Mouse (Mus musculus): ENCODE measurements around the gene 4930556J24Rik. TPM values are rescaled to one million over a fixed set of nuclear protein-coding genes. Genes with fewer than 3 reads are reported as not detected.
"Not testable (repeated sequence)": the region's sequence is repeated elsewhere in the genome, so short reads cannot be mapped to it uniquely, and the experiment has no call there.

The 4930556J24Rik gene
- polyA plus RNA-seq, 1 experiment from 2014 or later, result 1.2 TPM

- 0 out of 2 replicates have a peak, but pooled peaks cover 5% of the 10 kb centered on the region for H3K36me3 ChIP-seq (ENCODE audit: insufficient read depth, low read length)
- DNase-seq (ENCODE audit: low spot score) (no peak), ATAC-seq (replicated peaks; ENCODE audit: low FRiP score, low read depth) (peak; percentile 3; the same call in 1 of the 2 replicates)
- peak overlapping the region; percentile 55 for H3K4me3 ChIP-seq (replicated peaks; ENCODE audit: low read depth, low read length)
- H3K9ac ChIP-seq (ENCODE audit: low read depth, low read length), result peak overlapping the region; percentile 25
- TF ChIP-seq CTCF (IDR thresholded peaks at IDR 0.05; ENCODE audit: low read depth), result no peak
- no peak overlapping the region for H3K27ac ChIP-seq
- no peaks in the 10 kb centered on the region for H3K27me3 ChIP-seq (ENCODE audit: insufficient read depth, low read length)
- WGBS, result 22% methylated on average over 19 of the region's 19 CpGs
- peak overlapping the region; percentile 69 for H3K4me2 ChIP-seq (ENCODE audit: low read length)
- H3K4me1 ChIP-seq (replicated peaks; ENCODE audit: insufficient read depth, low read length), result peaks cover 28% of the 10 kb centered on the region; the same call in 1 of the 2 replicates
- no peaks in the 10 kb centered on the region for H3K9me3 ChIP-seq (replicated peaks; ENCODE audit: low read length)
Measured at GRCm38 (mm10) chr11:3912100-3912874, 64.3 kb downstream of the 4930556J24Rik start.

DNA sequence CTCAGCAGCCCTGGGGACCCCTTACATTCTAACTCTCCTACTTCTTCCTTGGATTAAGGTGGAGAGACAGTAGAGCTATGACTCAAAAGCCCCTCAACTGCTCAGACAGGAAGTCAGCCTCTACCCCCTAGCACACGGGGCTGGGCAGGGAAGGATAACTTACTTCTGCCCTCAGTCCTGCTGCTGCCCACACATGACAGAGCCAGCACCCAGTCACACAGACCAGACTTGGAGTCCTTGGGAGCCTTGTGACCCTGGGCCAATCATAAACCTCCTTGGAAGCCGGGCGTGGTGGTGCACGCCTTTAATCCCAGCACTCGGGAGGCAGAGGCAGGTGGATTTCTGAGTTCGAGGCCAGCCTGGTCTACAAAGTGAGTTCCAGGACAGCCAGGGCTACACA lies 65.1 kb downstream of the 4930556J24Rik start:
- H3K4me2 ChIP-seq (ENCODE audit: low read length), result peak overlapping the region; percentile 21
- not testable (repeated sequence) for ATAC-seq (replicated peaks; ENCODE audit: low FRiP score, low read depth)

DNA sequence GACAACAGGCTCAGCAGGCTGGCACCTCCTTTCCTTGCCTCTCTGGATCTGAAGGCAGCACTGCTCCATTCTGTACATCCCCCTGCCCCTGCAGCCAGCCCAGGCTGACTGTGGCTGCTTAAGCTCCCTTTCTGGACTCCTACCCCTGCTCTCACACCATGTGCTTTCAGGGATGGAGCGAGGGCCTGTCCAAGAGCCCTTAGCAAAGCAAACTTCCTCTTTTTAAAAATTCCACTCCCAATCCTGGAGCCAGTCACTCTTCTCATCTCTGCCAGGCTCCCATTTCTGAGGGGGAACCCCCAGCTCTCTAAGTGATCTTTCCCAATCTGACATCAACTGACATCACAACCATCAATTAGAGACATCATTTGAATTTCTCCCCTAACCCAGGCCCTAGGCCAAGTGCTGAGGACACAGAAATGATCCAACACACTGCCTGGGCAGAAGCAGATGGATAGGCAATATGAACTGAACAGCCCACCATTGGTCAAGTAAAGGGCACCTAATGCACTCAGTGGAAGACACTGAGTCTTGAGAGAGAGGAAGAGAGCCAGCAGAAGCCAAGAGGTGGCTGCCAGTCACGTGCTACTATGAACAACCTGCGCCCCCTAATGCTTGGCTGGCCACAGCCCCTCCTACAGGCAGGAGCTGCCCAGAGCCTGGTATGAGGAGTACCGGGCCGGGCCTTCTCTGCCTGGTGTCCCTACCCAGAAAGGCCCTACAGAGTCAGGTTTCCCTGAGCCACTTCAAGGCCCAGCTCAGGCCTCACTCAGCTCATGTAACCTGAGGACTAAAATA lies 65.9 kb downstream of the 4930556J24Rik start:
- Histone ChIP-seq H3K4me1 (replicated peaks; ENCODE audit: insufficient read depth, low read length) (peaks cover 28% of the 10 kb centered on the region; the same call in 1 of the 2 replicates), H3K36me3 (ENCODE audit: insufficient read depth, low read length) (no peaks in the 10 kb centered on the region), H3K27me3 (ENCODE audit: insufficient read depth, low read length) (no peaks in the 10 kb centered on the region), H3K4me2 (ENCODE audit: low read length) (peak overlapping the region; percentile 21), H3K9ac (ENCODE audit: low read depth, low read length) (0 out of 2 replicates have a peak overlapping the region, but pooled peaks have one; percentile 4), H3K4me3 (replicated peaks; ENCODE audit: low read depth, low read length) (no peak overlapping the region), H3K27ac (no peak overlapping the region), H3K9me3 (replicated peaks; ENCODE audit: low read length) (no peaks in the 10 kb centered on the region)
- TF ChIP-seq CTCF (IDR thresholded peaks at IDR 0.05; ENCODE audit: low read depth), result peak; percentile 39; the same call in 1 of the 2 replicates
- ATAC-seq (replicated peaks; ENCODE audit: low FRiP score, low read depth) (no peak), DNase-seq (ENCODE audit: low spot score) (no peak)
- 60% methylated on average over 5 of the region's 5 CpGs for WGBS

More for the DNA sequence above, 65.1 kb downstream of the 4930556J24Rik start:
- peaks cover 28% of the 10 kb centered on the region; the same call in 1 of the 2 replicates for H3K4me1 ChIP-seq (replicated peaks; ENCODE audit: insufficient read depth, low read length)
- H3K9ac ChIP-seq (ENCODE audit: low read depth, low read length); DNase-seq (ENCODE audit: low spot score); H3K27me3 ChIP-seq (ENCODE audit: insufficient read depth, low read length); H3K9me3 ChIP-seq (replicated peaks; ENCODE audit: low read length); H3K4me3 ChIP-seq (replicated peaks; ENCODE audit: low read depth, low read length); H3K27ac ChIP-seq; H3K36me3 ChIP-seq (ENCODE audit: insufficient read depth, low read length): not testable (repeated sequence)
- 77% methylated on average over 5 of the region's 6 CpGs for WGBS

GRCm38 (mm10) chr11:3909236-3909635 lies 67.3 kb downstream of the 4930556J24Rik start:
- H3K4me1 ChIP-seq (replicated peaks; ENCODE audit: insufficient read depth, low read length), result peaks cover 26% of the 10 kb centered on the region; the same call in 1 of the 2 replicates
- WGBS, result 80% methylated on average over 4 of the region's 4 CpGs
- H3K27me3 ChIP-seq (ENCODE audit: insufficient read depth, low read length), result no peaks in the 10 kb centered on the region
- TF ChIP-seq CTCF (IDR thresholded peaks at IDR 0.05; ENCODE audit: low read depth), result no peak
- H3K4me3 ChIP-seq (replicated peaks; ENCODE audit: low read depth, low read length), result no peak overlapping the region
- H3K9me3 ChIP-seq (replicated peaks; ENCODE audit: low read length), result no peaks in the 10 kb centered on the region
- H3K9ac ChIP-seq (ENCODE audit: low read depth, low read length), result no peak overlapping the region
- H3K27ac ChIP-seq, result no peak overlapping the region
- DNase-seq (ENCODE audit: low spot score) (no peak), ATAC-seq (replicated peaks; ENCODE audit: low FRiP score, low read depth) (no peak)
- no peak overlapping the region for H3K4me2 ChIP-seq (ENCODE audit: low read length)
- no peaks in the 10 kb centered on the region for H3K36me3 ChIP-seq (ENCODE audit: insufficient read depth, low read length)

GRCm38 (mm10) chr11:3905446-3905845 lies 71.1 kb downstream of the 4930556J24Rik start:
- Histone ChIP-seq H3K36me3 (ENCODE audit: insufficient read depth, low read length) (no peaks in the 10 kb centered on the region), H3K9me3 (replicated peaks; ENCODE audit: low read length) (no peaks in the 10 kb centered on the region), H3K4me1 (replicated peaks; ENCODE audit: insufficient read depth, low read length) (no peaks in the 10 kb centered on the region), H3K9ac (ENCODE audit: low read depth, low read length) (no peak overlapping the region), H3K4me2 (ENCODE audit: low read length) (no peak overlapping the region), H3K4me3 (replicated peaks; ENCODE audit: low read depth, low read length) (no peak overlapping the region), H3K27me3 (ENCODE audit: insufficient read depth, low read length) (no peaks in the 10 kb centered on the region), H3K27ac (no peak overlapping the region)
- DNase-seq (ENCODE audit: low spot score), result no peak
- no peak for TF ChIP-seq CTCF (IDR thresholded peaks at IDR 0.05; ENCODE audit: low read depth)
- WGBS, result 86% methylated on average over 1 of the region's 1 CpGs
- no peak for ATAC-seq (replicated peaks; ENCODE audit: low FRiP score, low read depth)

DNA sequence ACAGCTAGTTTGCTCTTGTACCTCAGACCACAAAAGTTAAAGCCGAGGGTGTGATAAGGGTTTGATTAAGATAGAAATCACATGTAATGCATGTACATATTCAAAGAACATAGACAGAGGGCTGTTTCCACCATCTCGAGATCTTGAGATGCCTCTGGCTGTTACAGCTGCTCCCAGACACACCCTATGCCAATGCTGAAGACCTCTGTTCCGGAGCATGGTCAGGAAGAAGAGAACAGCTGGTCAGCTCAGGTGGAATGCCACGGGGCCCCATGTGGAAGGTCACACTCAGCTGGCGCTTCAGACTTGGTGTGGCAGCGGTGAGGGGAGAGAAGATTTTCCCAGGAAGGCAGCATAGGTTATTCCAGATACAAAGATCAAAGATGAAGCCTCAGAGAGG lies 71.9 kb downstream of the 4930556J24Rik start:
- TF ChIP-seq CTCF (IDR thresholded peaks at IDR 0.05; ENCODE audit: low read depth), result no peak
- DNase-seq (ENCODE audit: low spot score), result no peak
- 63% methylated on average over 6 of the region's 6 CpGs for WGBS

More for the DNA sequence above, 71.9 kb downstream of the 4930556J24Rik start:
- no peak overlapping the region for H3K27ac ChIP-seq
- H3K4me3 ChIP-seq (replicated peaks; ENCODE audit: low read depth, low read length), result no peak overlapping the region
- no peaks in the 10 kb centered on the region for H3K36me3 ChIP-seq (ENCODE audit: insufficient read depth, low read length)
- no peak overlapping the region for H3K4me2 ChIP-seq (ENCODE audit: low read length)
- H3K27me3 ChIP-seq (ENCODE audit: insufficient read depth, low read length), result no peaks in the 10 kb centered on the region
- no peaks in the 10 kb centered on the region for H3K4me1 ChIP-seq (replicated peaks; ENCODE audit: insufficient read depth, low read length)
- H3K9me3 ChIP-seq (replicated peaks; ENCODE audit: low read length), result no peaks in the 10 kb centered on the region
- no peak overlapping the region for H3K9ac ChIP-seq (ENCODE audit: low read depth, low read length)
- ATAC-seq (replicated peaks; ENCODE audit: low FRiP score, low read depth), result no peak

All from kidney, postnatal 0 days (tissue).